Mouse (Mus musculus): ENCODE data around the gene Vav1. TPM values are rescaled to one million over a fixed set of nuclear protein-coding genes. Genes with fewer than 3 reads are reported as not detected.
A peak's percentile ranks its signal among the peaks of the same experiment; 100 is the strongest.
"Not testable (repeated sequence)": the region's sequence is repeated elsewhere in the genome, so short reads cannot be mapped to it uniquely, and the experiment has no call there.

Gene Vav1
- polyA plus RNA-seq, 1 experiment from 2014 or later, result 1.4 TPM

DNA sequence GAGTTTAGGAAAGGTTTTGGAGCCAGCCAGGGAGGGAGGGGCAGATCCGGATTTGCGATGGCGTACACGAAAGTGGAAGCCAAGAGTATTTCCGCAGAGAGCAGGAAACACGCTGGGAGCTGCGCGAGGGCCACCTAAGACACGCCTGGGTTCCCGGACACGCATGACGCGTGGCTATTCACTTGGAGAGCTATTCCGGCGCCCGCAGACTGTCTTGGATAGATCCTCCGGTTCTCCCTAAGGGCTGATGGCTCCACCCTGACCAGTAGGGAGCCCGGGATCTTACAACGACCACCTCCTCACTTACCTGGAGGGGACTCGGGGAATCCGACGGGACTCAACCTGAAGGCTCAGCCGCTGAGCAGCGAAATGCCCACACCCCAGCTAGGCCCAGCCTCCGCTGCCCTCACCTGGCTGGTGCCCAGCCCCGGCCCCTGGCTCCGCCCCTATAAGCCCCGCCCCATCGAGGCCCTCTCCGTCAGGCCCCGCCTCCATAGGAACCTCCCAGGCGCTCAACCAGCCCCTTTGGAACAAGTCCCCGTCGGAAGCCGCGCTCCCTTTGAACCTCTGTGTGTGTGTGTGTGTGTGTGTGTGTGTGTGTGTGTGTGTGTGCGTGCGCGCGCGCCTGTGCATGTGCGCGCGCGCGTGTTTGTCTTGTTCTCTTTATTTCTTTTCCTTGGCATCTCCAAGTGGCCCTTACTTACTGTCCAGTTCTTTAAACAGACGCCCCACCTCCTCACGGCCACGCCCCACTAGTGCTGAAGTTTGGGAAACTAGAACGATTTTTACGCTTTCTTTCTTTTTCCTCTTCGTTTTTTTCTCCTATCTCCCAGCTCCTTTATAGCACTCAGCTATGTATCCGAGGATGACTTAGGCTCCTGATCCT lies 3.5 kb upstream of the Vav1 start:
- ATAC-seq, result peak; percentile 80
- WGBS, result 1% methylated on average over 40 of the region's 53 CpGs
- H3K27ac ChIP-seq (ENCODE audit: low read depth, low read length), result no peak overlapping the region
- H3K9me3 ChIP-seq (ENCODE audit: control insufficient read depth, low read length), result no peaks in the 10 kb centered on the region
- peak overlapping the region; percentile 67 for H3K9ac ChIP-seq (ENCODE audit: low read depth, low read length)
- peak overlapping the region; percentile 61 for H3K4me2 ChIP-seq (ENCODE audit: low read length)
- peaks cover 2% of the 10 kb centered on the region; the same call in 1 of the 2 replicates for H3K27me3 ChIP-seq (replicated peaks; ENCODE audit: control insufficient read depth, insufficient read depth, low read length)
- H3K4me1 ChIP-seq (ENCODE audit: control insufficient read depth, insufficient read depth, low read depth, low read length), result peaks cover 10% of the 10 kb centered on the region
- peak overlapping the region; percentile 57 for H3K4me3 ChIP-seq (ENCODE audit: low read length)
- H3K36me3 ChIP-seq (ENCODE audit: control insufficient read depth, insufficient read depth, low read length), result no peaks in the 10 kb centered on the region

DNA sequence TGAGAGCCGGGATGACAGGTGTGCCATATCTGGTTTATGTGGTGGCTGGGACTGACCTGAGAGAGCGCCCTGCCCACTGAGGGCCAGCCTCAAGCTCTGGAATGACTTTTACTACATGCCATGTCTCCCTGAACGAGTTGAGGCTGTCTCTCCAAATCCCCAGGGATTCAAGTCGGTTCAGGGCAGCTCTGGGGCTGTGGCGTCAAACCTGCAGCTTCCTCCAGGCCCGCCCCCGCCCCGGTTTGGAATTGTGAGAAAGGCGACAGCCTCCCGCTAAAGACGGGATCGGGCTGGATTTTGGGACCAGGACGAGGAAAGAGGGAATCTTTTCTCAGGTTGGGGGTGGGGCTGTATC lies 2.9 kb upstream of the Vav1 start:
- Histone ChIP-seq H3K9ac (ENCODE audit: low read depth, low read length) (peak overlapping the region; percentile 67), H3K4me3 (ENCODE audit: low read length) (peak overlapping the region; percentile 57), H3K36me3 (ENCODE audit: control insufficient read depth, insufficient read depth, low read length) (no peaks in the 10 kb centered on the region), H3K9me3 (ENCODE audit: control insufficient read depth, low read length) (no peaks in the 10 kb centered on the region), H3K4me2 (ENCODE audit: low read length) (peak overlapping the region; percentile 61), H3K4me1 (ENCODE audit: control insufficient read depth, insufficient read depth, low read depth, low read length) (peaks cover 10% of the 10 kb centered on the region), H3K27me3 (replicated peaks; ENCODE audit: control insufficient read depth, insufficient read depth, low read length) (peaks cover 2% of the 10 kb centered on the region; the same call in 1 of the 2 replicates), H3K27ac (ENCODE audit: low read depth, low read length) (no peak overlapping the region; the same call in 1 of the 2 replicates)
- WGBS, result 4% methylated on average over 13 of the region's 13 CpGs
- peak; percentile 48 for ATAC-seq

DNA sequence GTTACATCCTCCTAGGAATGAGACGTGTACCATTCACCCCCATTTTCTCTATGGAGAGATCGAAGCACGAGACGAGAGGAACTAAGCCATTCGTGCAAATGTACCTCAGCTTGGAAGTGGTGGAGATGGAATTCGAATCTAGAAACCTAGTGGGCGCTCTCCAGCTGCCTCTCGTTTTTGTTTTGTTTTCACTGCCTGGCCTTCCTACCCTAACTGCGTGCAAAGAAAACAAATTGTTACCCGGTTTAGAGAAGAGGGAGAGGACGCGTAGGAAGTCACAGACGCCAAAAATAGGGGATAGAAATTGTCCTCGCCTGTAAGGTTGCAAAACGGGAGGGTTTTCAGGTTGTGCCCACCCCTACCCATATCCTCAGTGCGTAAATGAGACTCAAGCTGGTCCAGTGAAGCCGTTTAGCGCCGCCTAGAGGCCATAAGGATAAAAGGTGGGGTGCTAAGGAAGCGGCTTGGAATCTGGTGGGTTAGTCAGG lies 2.2 kb upstream of the Vav1 start:
- Histone ChIP-seq H3K27me3 (replicated peaks; ENCODE audit: control insufficient read depth, insufficient read depth, low read length) (peaks cover 2% of the 10 kb centered on the region; the same call in 1 of the 2 replicates), H3K4me2 (ENCODE audit: low read length) (peak overlapping the region; percentile 61), H3K36me3 (ENCODE audit: control insufficient read depth, insufficient read depth, low read length) (no peaks in the 10 kb centered on the region), H3K9ac (ENCODE audit: low read depth, low read length) (peak overlapping the region; percentile 67), H3K9me3 (ENCODE audit: control insufficient read depth, low read length) (no peaks in the 10 kb centered on the region), H3K4me1 (ENCODE audit: control insufficient read depth, insufficient read depth, low read depth, low read length) (peaks cover 10% of the 10 kb centered on the region), H3K27ac (ENCODE audit: low read depth, low read length) (peak overlapping the region; percentile 13; the same call in 1 of the 2 replicates), H3K4me3 (ENCODE audit: low read length) (peak overlapping the region; percentile 57)
- under 1% methylated on average over 20 of the region's 20 CpGs for WGBS
- peak; percentile 83 for ATAC-seq

DNA sequence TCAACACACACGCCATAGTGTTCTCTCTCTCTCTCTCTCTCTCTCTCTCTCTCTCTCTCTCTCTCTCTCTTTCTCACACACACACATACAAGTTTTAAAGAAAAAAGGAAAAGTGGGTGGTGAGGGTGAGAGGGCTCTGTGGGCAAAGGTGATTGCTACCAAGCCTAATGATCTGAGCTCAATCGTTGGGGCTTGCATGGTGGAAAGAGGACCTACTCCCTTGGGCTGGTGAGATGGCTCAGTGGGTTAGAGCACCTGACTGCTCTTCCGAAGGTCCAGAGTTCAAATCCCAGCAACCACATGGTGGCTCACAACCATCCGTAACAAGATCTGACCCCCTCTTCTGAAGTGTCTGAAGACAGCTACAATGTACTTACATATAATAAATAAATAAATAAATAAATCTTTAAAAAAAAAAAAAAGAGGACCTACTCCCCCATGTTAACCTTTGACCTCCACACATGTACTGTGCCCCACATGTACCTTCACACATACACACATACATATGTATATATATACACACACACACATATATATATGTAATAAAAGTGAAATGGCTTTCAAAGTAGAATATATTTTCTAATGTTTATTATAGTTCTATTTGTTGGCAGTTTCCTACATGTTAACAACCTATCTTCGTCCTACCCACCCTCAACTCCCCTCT lies 1.2 kb upstream of the Vav1 start:
- not testable (repeated sequence) for H3K9ac ChIP-seq (ENCODE audit: low read depth, low read length); H3K27ac ChIP-seq (ENCODE audit: low read depth, low read length); H3K36me3 ChIP-seq (ENCODE audit: control insufficient read depth, insufficient read depth, low read length); H3K27me3 ChIP-seq (replicated peaks; ENCODE audit: control insufficient read depth, insufficient read depth, low read length); ATAC-seq; H3K9me3 ChIP-seq (ENCODE audit: control insufficient read depth, low read length); H3K4me2 ChIP-seq (ENCODE audit: low read length); H3K4me3 ChIP-seq (ENCODE audit: low read length); H3K4me1 ChIP-seq (ENCODE audit: control insufficient read depth, insufficient read depth, low read depth, low read length)
- 88% methylated on average over 4 of the region's 5 CpGs for WGBS

DNA sequence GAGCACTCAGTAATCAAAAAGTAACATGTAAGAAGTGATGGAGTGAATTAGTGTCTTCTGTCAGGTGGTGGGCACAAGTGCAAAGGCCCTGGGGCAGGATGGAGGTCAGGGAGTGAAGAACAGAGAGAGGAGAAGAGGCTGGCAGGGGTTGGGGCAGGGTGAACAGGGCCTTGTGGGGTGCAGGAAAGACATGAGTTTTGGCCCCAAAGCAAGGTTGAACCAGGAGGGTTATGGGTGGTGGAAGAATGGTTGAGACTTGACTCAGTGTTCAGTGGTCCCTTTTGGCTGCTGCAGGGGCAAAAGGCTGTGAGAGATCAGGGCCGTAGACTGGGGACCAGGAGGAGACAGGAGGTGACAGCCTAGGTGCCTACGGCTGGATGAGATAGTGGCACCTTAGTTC lies 363 bp upstream of the Vav1 start:
- WGBS, result 95% methylated on average over 2 of the region's 2 CpGs
- no peak overlapping the region for H3K9ac ChIP-seq (ENCODE audit: low read depth, low read length)
- no peak overlapping the region for H3K4me3 ChIP-seq (ENCODE audit: low read length)
- no peaks in the 10 kb centered on the region for H3K36me3 ChIP-seq (ENCODE audit: control insufficient read depth, insufficient read depth, low read length)
- no peaks in the 10 kb centered on the region for H3K9me3 ChIP-seq (ENCODE audit: control insufficient read depth, low read length)
- H3K27me3 ChIP-seq (replicated peaks; ENCODE audit: control insufficient read depth, insufficient read depth, low read length), result no peaks in the 10 kb centered on the region; the same call in 1 of the 2 replicates
- H3K27ac ChIP-seq (ENCODE audit: low read depth, low read length), result no peak overlapping the region
- ATAC-seq, result no peak
- peaks cover 10% of the 10 kb centered on the region for H3K4me1 ChIP-seq (ENCODE audit: control insufficient read depth, insufficient read depth, low read depth, low read length)
- H3K4me2 ChIP-seq (ENCODE audit: low read length), result no peak overlapping the region

DNA sequence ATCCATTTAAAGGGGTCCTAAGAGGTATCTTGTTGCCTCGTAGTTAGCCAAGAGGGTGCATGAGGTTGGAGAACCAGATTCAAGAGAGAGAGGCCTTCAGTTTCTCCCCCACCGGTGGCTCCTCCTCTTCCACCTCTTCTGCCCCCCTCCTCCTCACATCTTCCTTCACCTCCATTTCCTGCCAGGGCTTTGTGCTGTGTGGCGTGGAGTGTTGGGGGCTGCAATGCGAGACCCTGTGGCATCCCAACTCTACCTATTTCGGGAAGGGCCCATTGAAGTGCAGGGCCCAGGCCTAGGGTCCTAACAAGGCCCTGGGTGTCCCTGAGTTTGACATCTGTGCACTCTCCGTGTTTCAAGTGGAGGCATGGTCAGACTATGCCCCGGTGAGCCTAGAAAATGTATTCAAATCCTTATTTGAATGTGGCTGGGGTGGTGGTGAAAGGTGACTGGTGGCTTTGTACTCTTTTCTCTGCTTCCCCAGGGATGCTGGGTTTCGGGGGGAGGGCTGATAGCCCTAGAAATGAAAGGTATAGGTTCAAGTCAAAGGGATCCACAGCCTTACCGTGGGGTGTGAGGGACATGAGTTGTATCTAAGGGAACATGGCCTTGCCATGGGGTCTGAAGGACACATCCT lies 808 bp downstream of the Vav1 start:
- no peak overlapping the region for H3K27ac ChIP-seq (ENCODE audit: low read depth, low read length)
- WGBS, result 63% methylated on average over 9 of the region's 9 CpGs
- ATAC-seq, result no peak
- H3K36me3 ChIP-seq (ENCODE audit: control insufficient read depth, insufficient read depth, low read length), result no peaks in the 10 kb centered on the region
- no peaks in the 10 kb centered on the region for H3K9me3 ChIP-seq (ENCODE audit: control insufficient read depth, low read length)
- H3K4me3 ChIP-seq (ENCODE audit: low read length), result no peak overlapping the region
- no peak overlapping the region for H3K9ac ChIP-seq (ENCODE audit: low read depth, low read length)
- H3K4me1 ChIP-seq (ENCODE audit: control insufficient read depth, insufficient read depth, low read depth, low read length), result peaks cover 10% of the 10 kb centered on the region
- H3K4me2 ChIP-seq (ENCODE audit: low read length), result no peak overlapping the region
- no peaks in the 10 kb centered on the region; the same call in 1 of the 2 replicates for H3K27me3 ChIP-seq (replicated peaks; ENCODE audit: control insufficient read depth, insufficient read depth, low read length)

DNA sequence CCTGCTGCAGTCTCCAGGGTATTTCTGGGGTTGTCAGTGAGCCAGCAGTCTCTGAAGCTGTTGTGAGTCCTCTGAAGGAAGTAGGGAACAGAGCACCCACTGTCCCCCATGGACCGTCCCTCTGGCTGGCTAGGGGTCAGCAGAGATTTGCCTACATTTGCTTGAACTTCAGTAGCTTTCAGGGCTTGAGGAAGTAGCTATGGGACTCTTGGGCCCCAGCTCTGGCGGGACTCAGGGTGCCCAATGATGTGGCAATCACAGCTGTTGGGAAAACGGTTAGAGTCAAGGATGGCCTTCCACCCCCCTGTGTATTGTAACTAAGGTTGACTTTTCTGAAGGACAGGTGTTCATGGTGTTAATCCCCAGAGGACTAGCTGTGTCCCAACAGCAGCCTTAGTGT lies 1.5 kb downstream of the Vav1 start:
- Histone ChIP-seq H3K9me3 (ENCODE audit: control insufficient read depth, low read length) (no peaks in the 10 kb centered on the region), H3K4me3 (ENCODE audit: low read length) (no peak overlapping the region), H3K4me2 (ENCODE audit: low read length) (no peak overlapping the region), H3K27ac (ENCODE audit: low read depth, low read length) (no peak overlapping the region), H3K9ac (ENCODE audit: low read depth, low read length) (no peak overlapping the region), H3K36me3 (ENCODE audit: control insufficient read depth, insufficient read depth, low read length) (no peaks in the 10 kb centered on the region), H3K27me3 (replicated peaks; ENCODE audit: control insufficient read depth, insufficient read depth, low read length) (no peaks in the 10 kb centered on the region; the same call in 1 of the 2 replicates), H3K4me1 (ENCODE audit: control insufficient read depth, insufficient read depth, low read depth, low read length) (peaks cover 10% of the 10 kb centered on the region)
- no peak for ATAC-seq
- 90% methylated on average over 3 of the region's 3 CpGs for WGBS

DNA sequence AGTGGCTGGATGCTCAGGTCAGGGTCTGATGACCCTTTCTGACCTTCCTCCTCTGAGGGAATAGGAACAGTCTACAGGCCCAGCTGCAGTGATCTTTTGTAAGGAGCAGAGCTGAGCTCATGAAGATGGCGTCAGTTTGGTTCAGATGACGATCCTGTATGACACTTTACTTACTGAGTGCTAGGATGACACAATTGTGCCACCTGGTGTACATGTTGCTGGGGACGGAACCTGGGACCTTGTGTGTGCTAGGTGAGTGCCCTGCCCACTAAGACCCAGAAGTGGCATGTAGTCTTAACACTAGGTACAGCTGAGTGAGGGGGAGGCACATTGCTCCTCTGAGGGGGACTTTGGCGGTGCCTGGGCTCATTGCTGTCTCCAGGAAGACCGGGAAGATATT lies 5.0 kb downstream of the Vav1 start:
- H3K36me3 ChIP-seq (ENCODE audit: control insufficient read depth, insufficient read depth, low read length), result no peaks in the 10 kb centered on the region
- no peak overlapping the region for H3K27ac ChIP-seq (ENCODE audit: low read depth, low read length)
- no peak overlapping the region for H3K4me3 ChIP-seq (ENCODE audit: low read length)
- no peaks in the 10 kb centered on the region for H3K4me1 ChIP-seq (ENCODE audit: control insufficient read depth, insufficient read depth, low read depth, low read length)
- no peak overlapping the region for H3K9ac ChIP-seq (ENCODE audit: low read depth, low read length)
- WGBS, result 77% methylated on average over 5 of the region's 5 CpGs
- no peak overlapping the region for H3K4me2 ChIP-seq (ENCODE audit: low read length)
- no peaks in the 10 kb centered on the region for H3K27me3 ChIP-seq (replicated peaks; ENCODE audit: control insufficient read depth, insufficient read depth, low read length)
- H3K9me3 ChIP-seq (ENCODE audit: control insufficient read depth, low read length), result no peaks in the 10 kb centered on the region
- no peak for ATAC-seq

DNA sequence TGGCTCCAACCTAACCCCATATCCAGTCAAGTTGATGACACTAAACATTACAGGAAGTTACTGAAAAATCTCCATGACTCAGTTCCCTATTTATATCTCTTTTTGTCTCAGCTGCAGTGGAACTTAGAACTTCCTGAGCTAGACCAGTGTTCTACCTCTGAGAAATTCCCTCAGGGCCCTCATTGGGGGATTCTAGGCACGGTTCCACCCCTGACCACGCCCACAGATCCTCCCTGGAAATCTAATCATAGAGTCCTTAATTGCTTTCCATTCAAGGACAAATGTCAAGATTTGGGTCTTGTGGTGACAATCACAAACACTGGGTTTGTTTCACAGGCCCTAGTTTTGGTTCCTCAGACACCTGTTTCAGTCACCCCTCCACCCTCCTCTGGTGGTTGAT lies 6.2 kb downstream of the Vav1 start:
- no peak for ATAC-seq

More for the DNA sequence above, 6.2 kb downstream of the Vav1 start:
- no peak overlapping the region for H3K4me3 ChIP-seq (ENCODE audit: low read length)
- WGBS, result 56% methylated on average over 2 of the region's 2 CpGs
- no peak overlapping the region for H3K4me2 ChIP-seq (ENCODE audit: low read length)
- H3K9ac ChIP-seq (ENCODE audit: low read depth, low read length), result no peak overlapping the region
- no peaks in the 10 kb centered on the region for H3K4me1 ChIP-seq (ENCODE audit: control insufficient read depth, insufficient read depth, low read depth, low read length)
- H3K27ac ChIP-seq (ENCODE audit: low read depth, low read length), result no peak overlapping the region
- no peaks in the 10 kb centered on the region for H3K36me3 ChIP-seq (ENCODE audit: control insufficient read depth, insufficient read depth, low read length)
- H3K9me3 ChIP-seq (ENCODE audit: control insufficient read depth, low read length), result no peaks in the 10 kb centered on the region
- H3K27me3 ChIP-seq (replicated peaks; ENCODE audit: control insufficient read depth, insufficient read depth, low read length), result no peaks in the 10 kb centered on the region

Measured in hindbrain, embryonic 16.5 days (tissue).